Mouse (Mus musculus) MEL (cell line): ENCODE measurements at regions not wholly inside any gene's neighbourhood (a gene's known extent, or its start where the extent isn't known, plus 50 kb on each side); places are given as distances from the start of the nearest gene placed in this dataset.

Experiments used
- DNase-seq: peaks from one replicate; pipeline ENCODE4 v3.0.0; 2011; ENCODE audit warnings: low read depth, low spot score
- H3K27ac ChIP-seq: 2 replicates; pipeline ENCODE4 v1.5.1; 2012; ENCODE audit warnings: low read depth, mild to moderate bottlenecking, control low read depth, low read length, moderate library complexity; ENCODE audit not compliant: control insufficient read depth
- H3K27me3 ChIP-seq, 2 experiments: fragments of 150-350 bp in 1 of 2; sonication (generic) in 1 of 2; 2 replicates each; pipeline ENCODE4 v1.6.1; 2012; ENCODE audit warnings: low read length in 2 of 2, mild to moderate bottlenecking in 2 of 2, improper control_type of control experiment in 1 of 2, moderate library complexity in 1 of 2; ENCODE audit not compliant: insufficient read depth in 2 of 2, control insufficient read depth in 1 of 2
- H3K36me3 ChIP-seq, 2 experiments: 2 replicates each; pipeline ENCODE4 v1.6.1; 2012 to 2014; ENCODE audit warnings: low read length in 2 of 2, improper control_type of control experiment in 1 of 2, inconsistent platforms in 1 of 2, mild to moderate bottlenecking in 1 of 2; ENCODE audit not compliant: insufficient read depth in 2 of 2, control insufficient read depth in 1 of 2
- H3K4me1 ChIP-seq, 2 experiments: fragments of 150-350 bp in 1 of 2; sonication (generic) in 1 of 2; 2 replicates each; pipeline ENCODE4 v1.6.1; 2012; ENCODE audit warnings: low read length in 2 of 2, improper control_type of control experiment in 1 of 2, mild to moderate bottlenecking in 1 of 2; ENCODE audit not compliant: insufficient read depth in 2 of 2, control insufficient read depth in 1 of 2
- H3K4me3 ChIP-seq, 2 experiments: fragments of 150-350 bp in 1 of 2; sonication (generic) in 1 of 2; 2 replicates each; pipeline ENCODE4 v1.5.1; 2012; ENCODE audit warnings: low read depth in 2 of 2, low read length in 2 of 2, mild to moderate bottlenecking in 2 of 2, moderate library complexity in 2 of 2, control low read depth in 1 of 2, improper control_type of control experiment in 1 of 2; ENCODE audit not compliant: control insufficient read depth in 1 of 2, insufficient read depth in 1 of 2
- H3K79me2 ChIP-seq: 2 replicates; pipeline ENCODE4 v1.6.1; 2012; ENCODE audit warnings: mild to moderate bottlenecking, low read length, moderate library complexity; ENCODE audit not compliant: control insufficient read depth, poor library complexity, insufficient read depth
- H3K9ac ChIP-seq: 2 replicates; pipeline ENCODE4 v1.6.1; 2012; ENCODE audit warnings: low read depth, mild to moderate bottlenecking, control low read depth, low read length, moderate library complexity; ENCODE audit not compliant: control insufficient read depth, poor library complexity, severe bottlenecking
- H3K9me3 ChIP-seq: fragments of 150-350 bp; sonication (generic); replicated peaks from 2 replicates; pipeline ENCODE4 v1.6.1; 2012; ENCODE audit warnings: mild to moderate bottlenecking, low read length, improper control_type of control experiment, moderate library complexity; ENCODE audit not compliant: insufficient read depth
- CHD1 ChIP-seq: IDR thresholded peaks from 2 replicates; pipeline ENCODE4 v1.6.1; 2012; ENCODE audit warnings: low read depth, mild to moderate bottlenecking, inconsistent platforms, low read length, improper control_type of control experiment
- CTCF ChIP-seq, 3 experiments: IDR thresholded peaks in 2 of 3; conservative IDR thresholded peaks in 1 of 3; 2 replicates each; pipeline ENCODE4 v1.5.1; 2011 to 2012; ENCODE audit warnings: low read length in 3 of 3, low read depth in 2 of 3, mild to moderate bottlenecking in 2 of 3, improper control_type of control experiment in 1 of 3, inconsistent platforms in 1 of 3, mixed read lengths in 1 of 3, moderate library complexity in 1 of 3; ENCODE audit not compliant: control insufficient read depth in 1 of 3, insufficient read depth in 1 of 3, poor library complexity in 1 of 3, severe bottlenecking in 1 of 3
- ELF1 ChIP-seq: IDR thresholded peaks from 2 replicates; pipeline ENCODE4 v1.6.1; 2014; ENCODE audit warnings: low read depth, mild to moderate bottlenecking, inconsistent platforms, low read length, improper control_type of control experiment, moderate library complexity
- EP300 ChIP-seq, 2 experiments: IDR thresholded peaks; 2 replicates each; pipeline ENCODE4 v1.6.1; 2011; ENCODE audit warnings: improper control_type of control experiment in 2 of 2, low read length in 2 of 2, low read depth in 1 of 2, mild to moderate bottlenecking in 1 of 2
- HCFC1 ChIP-seq: IDR thresholded peaks from 2 replicates; pipeline ENCODE4 v1.6.1; 2012; ENCODE audit warnings: low read depth, mild to moderate bottlenecking, inconsistent platforms, low read length, improper control_type of control experiment, moderate library complexity
- JUND ChIP-seq: IDR thresholded peaks from 2 replicates; pipeline ENCODE4 v1.6.1; 2011; ENCODE audit warnings: low read depth, mild to moderate bottlenecking, improper control_type of control experiment, low read length
- KAT2A ChIP-seq: conservative IDR thresholded peaks from 2 replicates; pipeline ENCODE4 v1.6.1; 2012; ENCODE audit warnings: low read depth, low read length, improper control_type of control experiment, inconsistent platforms
- MAZ ChIP-seq: IDR thresholded peaks from 2 replicates; pipeline ENCODE4 v1.6.1; 2012; ENCODE audit warnings: low read depth, mild to moderate bottlenecking, inconsistent platforms, low read length, improper control_type of control experiment
- NELFE ChIP-seq: IDR thresholded peaks from 2 replicates; pipeline ENCODE4 v1.6.1; 2011; ENCODE audit warnings: low read depth, low read length, improper control_type of control experiment
- POLR2A ChIP-seq, 2 experiments: IDR thresholded peaks; 2 replicates each; pipeline ENCODE4 v1.6.1; 2011 to 2012; ENCODE audit warnings: low read length in 2 of 2, mild to moderate bottlenecking in 2 of 2, control low read depth in 1 of 2, improper control_type of control experiment in 1 of 2, low read depth in 1 of 2, moderate library complexity in 1 of 2; ENCODE audit not compliant: control insufficient read depth in 1 of 2, insufficient read depth in 1 of 2, poor library complexity in 1 of 2
- POLR2AphosphoS2 ChIP-seq: IDR thresholded peaks from 2 replicates; pipeline ENCODE4 v1.6.1; 2011; ENCODE audit warnings: low read length, improper control_type of control experiment
- RAD21 ChIP-seq: IDR thresholded peaks from 2 replicates; pipeline ENCODE4 v1.6.1; 2011; ENCODE audit warnings: mild to moderate bottlenecking, low read depth, low read length, improper control_type of control experiment
- RCOR1 ChIP-seq: IDR thresholded peaks from 2 replicates; pipeline ENCODE4 v1.6.1; 2012; ENCODE audit warnings: low read depth, mild to moderate bottlenecking, inconsistent platforms, low read length, improper control_type of control experiment
- SIN3A ChIP-seq: IDR thresholded peaks from 2 replicates; pipeline ENCODE4 v1.6.1; 2012; ENCODE audit warnings: low read length, improper control_type of control experiment, inconsistent platforms
- TAL1 ChIP-seq: IDR thresholded peaks from 2 replicates; pipeline ENCODE4 v1.6.1; 2012; ENCODE audit warnings: mild to moderate bottlenecking, inconsistent platforms, low read length, moderate library complexity, mixed read lengths
- TCF12 ChIP-seq: IDR thresholded peaks from 2 replicates; pipeline ENCODE4 v1.6.1; 2014; ENCODE audit warnings: low read depth, mild to moderate bottlenecking, inconsistent platforms, low read length, improper control_type of control experiment, moderate library complexity
- UBTF ChIP-seq: IDR thresholded peaks from 2 replicates; pipeline ENCODE4 v1.6.1; 2012; ENCODE audit warnings: low read depth, mild to moderate bottlenecking, inconsistent platforms, low read length, improper control_type of control experiment, moderate library complexity, borderline replicate concordance; ENCODE audit not compliant: insufficient read depth
- USF1 ChIP-seq: IDR thresholded peaks from 2 replicates; pipeline ENCODE4 v1.6.1; 2014; ENCODE audit warnings: low read depth, mild to moderate bottlenecking, inconsistent platforms, low read length, improper control_type of control experiment, moderate library complexity
- USF2 ChIP-seq, 2 experiments: IDR thresholded peaks; 2 replicates each; pipeline ENCODE4 v1.6.1; 2011 to 2012; ENCODE audit warnings: improper control_type of control experiment in 2 of 2, low read length in 2 of 2, borderline replicate concordance in 1 of 2, inconsistent platforms in 1 of 2, low read depth in 1 of 2, mild to moderate bottlenecking in 1 of 2; ENCODE audit not compliant: insufficient read depth in 1 of 2
- ZC3H11A ChIP-seq: IDR thresholded peaks from 2 replicates; pipeline ENCODE4 v1.6.1; 2012; ENCODE audit warnings: low read depth, mild to moderate bottlenecking, inconsistent platforms, low read length, improper control_type of control experiment
- ZKSCAN1 ChIP-seq: IDR thresholded peaks from 2 replicates; pipeline ENCODE4 v1.6.1; 2012; ENCODE audit warnings: low read depth, mild to moderate bottlenecking, inconsistent platforms, low read length, improper control_type of control experiment, moderate library complexity
- ZNF384 ChIP-seq: IDR thresholded peaks from 2 replicates; pipeline ENCODE4 v1.6.1; 2012; ENCODE audit warnings: low read depth, mild to moderate bottlenecking, inconsistent platforms, low read length, improper control_type of control experiment

DNA sequence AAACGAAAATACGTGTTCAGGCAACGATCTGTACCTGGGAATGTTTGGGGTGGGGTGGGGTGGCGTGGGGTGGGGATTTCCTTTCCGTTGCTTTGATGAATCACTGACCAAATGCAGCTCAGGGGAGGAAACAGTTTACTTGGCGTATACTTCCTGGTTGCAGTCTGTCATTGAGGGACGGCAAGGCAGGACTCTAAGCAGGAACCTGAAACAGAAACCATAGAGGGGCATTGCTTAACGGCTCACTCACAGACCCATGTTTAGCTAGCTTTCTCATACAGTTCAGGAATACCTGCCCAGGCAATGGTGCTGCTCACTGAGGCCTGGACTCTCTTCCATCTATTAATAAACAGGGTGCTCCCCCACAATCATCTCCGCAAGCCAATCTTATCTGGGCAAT, 55.1 kb upstream of the Smox start:
- H3K4me3 ChIP-seq = no peak overlapping the region
- H3K4me1 ChIP-seq = no peaks in the 10 kb centered on the region; a peak in 1 of 4 replicates
- no peak overlapping the region for H3K27ac ChIP-seq
- H3K27me3 ChIP-seq = peaks cover 0 to 2% of the 10 kb centered on the region in 2 experiments; a peak in 2 of 4 replicates
- H3K9me3 ChIP-seq = no peaks in the 10 kb centered on the region
- no peak for DNase-seq
- H3K79me2 ChIP-seq = no peaks in the 10 kb centered on the region
- no peak overlapping the region for H3K9ac ChIP-seq
- H3K36me3 ChIP-seq = no peaks in the 10 kb centered on the region
- TF ChIP-seq TCF12 = no peak
- no peak for TF ChIP-seq USF1
- no peak for TF ChIP-seq TAL1
- no peak for TF ChIP-seq ZC3H11A
- TF ChIP-seq HCFC1 = no peak
- TF ChIP-seq ZKSCAN1 = no peak
- no peak for TF ChIP-seq NELFE
- TF ChIP-seq ELF1 = no peak
- TF ChIP-seq ZNF384 = no peak
- no peak for TF ChIP-seq CHD1
- TF ChIP-seq UBTF = no peak
- TF ChIP-seq USF2 (IDR thresholded peaks at IDR 0.05; ENCODE audit: borderline replicate concordance in 1 of 2, insufficient read depth in 1 of 2, low read depth in 1 of 2, low read length in 2 of 2) = no peak
- no peak for TF ChIP-seq RAD21
- TF ChIP-seq POLR2AphosphoS2 = no peak
- no peak for TF ChIP-seq KAT2A
- TF ChIP-seq EP300 (IDR thresholded peaks at IDR 0.05; ENCODE audit: low read depth in 1 of 2, low read length in 2 of 2) = no peak
- TF ChIP-seq CTCF (IDR thresholded peaks at IDR 0.05 in 2 of 3, conservative IDR thresholded peaks at IDR 0.05 in 1 of 3; ENCODE audit: control insufficient read depth in 1 of 3, insufficient read depth in 1 of 3, low read depth in 2 of 3, low read length in 3 of 3, poor library complexity in 1 of 3, severe bottlenecking in 1 of 3) = no peak
- no peak for TF ChIP-seq MAZ

DNA sequence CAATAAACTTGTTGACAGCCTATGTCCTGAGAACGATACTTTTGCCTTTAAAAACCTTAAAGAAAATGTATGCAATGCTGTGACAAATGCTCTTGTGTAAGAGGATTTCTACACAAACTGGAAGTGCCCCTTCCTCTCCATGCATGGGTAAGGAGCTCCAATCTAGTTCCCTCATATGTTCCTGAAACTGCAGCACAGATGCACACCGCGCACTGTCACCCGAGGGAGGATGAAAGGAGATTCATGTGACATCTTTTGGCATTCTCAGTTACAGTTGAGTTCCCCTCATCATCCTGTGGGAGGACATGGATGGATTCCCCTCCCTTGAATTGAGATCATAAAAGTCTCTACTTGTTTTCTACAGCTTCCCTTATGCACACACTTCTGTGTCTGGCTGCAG, 60.8 kb upstream of the Smox start:
- no peak for TF ChIP-seq SIN3A
- TF ChIP-seq ELF1 = no peak
- TF ChIP-seq JUND = no peak
- no peak for TF ChIP-seq RCOR1
- TF ChIP-seq TCF12 = no peak
- TF ChIP-seq POLR2A (IDR thresholded peaks at IDR 0.05; ENCODE audit: control insufficient read depth in 1 of 2, insufficient read depth in 1 of 2, low read depth in 1 of 2, low read length in 2 of 2, poor library complexity in 1 of 2) = no peak
- TF ChIP-seq ZC3H11A = no peak
- TF ChIP-seq POLR2AphosphoS2 = no peak
- Histone ChIP-seq H3K9me3 (no peaks in the 10 kb centered on the region), H3K9ac (no peak overlapping the region), H3K4me1 (peaks cover 0 to 14% of the 10 kb centered on the region in 2 experiments; a peak in 2 of 4 replicates), H3K27me3 (no peaks in the 10 kb centered on the region; a peak in 2 of 4 replicates), H3K27ac (no peak overlapping the region), H3K36me3 (peaks cover 0 to 13% of the 10 kb centered on the region in 2 experiments; a peak in 2 of 4 replicates), H3K4me3 (no peak overlapping the region), H3K79me2 (no peaks in the 10 kb centered on the region)
- no peak for DNase-seq
